18 mouse cellular contexts compared by ENCODE assay signal in the genomic region with DNA sequence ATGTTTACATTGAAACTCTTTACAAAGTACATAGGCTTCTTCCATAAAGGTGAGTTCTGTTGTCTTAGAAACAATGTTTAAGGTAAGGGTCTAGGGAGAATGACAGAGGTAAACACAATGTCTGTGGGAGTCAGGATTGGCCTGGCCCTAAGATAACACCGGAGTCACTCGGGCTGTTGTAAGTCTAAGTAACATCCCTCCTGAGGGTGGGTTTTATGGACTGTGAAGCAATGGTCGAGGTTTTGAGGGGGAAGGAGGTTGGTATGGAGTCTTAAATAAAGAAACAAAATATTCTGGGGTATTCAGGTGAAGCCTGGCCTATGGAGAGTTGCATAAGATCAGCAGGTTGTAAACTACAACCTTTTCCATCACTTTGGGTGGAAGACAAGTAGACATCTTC.
"Had no signal": no experiment of that assay in that cellular context is flagged by ENCODE, and none has a peak within 500 bp of the region (broad histone marks: within the 10 kb centered on the region; RNA-seq: fewer than 3 reads in every experiment).

No protein-coding gene starts in this region.

- ATAC-seq: midbrain, embryonic 16.5 days had no signal

- H3K9me3 ChIP-seq: midbrain, embryonic 10.5 days; midbrain, embryonic 12.5 days; neural tube, embryonic 13.5 days; neural tube, embryonic 15.5 days had no signal

- H3K4me3 ChIP-seq: midbrain, embryonic 10.5 days; midbrain, embryonic 12.5 days; myocyte; neural tube, embryonic 13.5 days; neural tube, embryonic 15.5 days had no signal

- H3K4me1 ChIP-seq: midbrain, embryonic 10.5 days; midbrain, embryonic 12.5 days; neural tube, embryonic 13.5 days; neural tube, embryonic 15.5 days had no signal

- H3K27me3 ChIP-seq: midbrain, embryonic 12.5 days; neural tube, embryonic 13.5 days; neural tube, embryonic 15.5 days had no signal

- H3K36me3 ChIP-seq: midbrain, embryonic 10.5 days; midbrain, embryonic 12.5 days; neural tube, embryonic 13.5 days; neural tube, embryonic 15.5 days had no signal

- H3K4me2 ChIP-seq: lung, embryonic 14.5 days; midbrain, embryonic 12.5 days; neural tube, embryonic 13.5 days; neural tube, embryonic 15.5 days had no signal

- H3K27ac ChIP-seq: midbrain, embryonic 10.5 days; midbrain, embryonic 12.5 days; neural tube, embryonic 13.5 days; neural tube, embryonic 15.5 days had no signal

- DNase-seq: lung, embryonic 14.5 days; lung, postnatal 10 days; lung, postnatal 4 days; midbrain, embryonic 14.5 days; retina, postnatal 1 day; right cerebral cortex, adult 18-20 months; right cerebral cortex, postnatal 25 days; right cerebral cortex, postnatal 4 days; spleen, adult 18-20 months; thymus, adult 2 months; thymus, postnatal 25 days; thymus, postnatal 4 days had no signal

- H3K9ac ChIP-seq: lung, embryonic 14.5 days; midbrain, embryonic 12.5 days; neural tube, embryonic 13.5 days; neural tube, embryonic 15.5 days had no signal
